Mouse (Mus musculus) limb, embryonic 12.5 days (tissue): ENCODE measurements around the gene Pde6b. TPM values are rescaled to one million over a fixed set of nuclear protein-coding genes. Genes with fewer than 3 reads are reported as not detected.

Source experiments
- ATAC-seq: fragments of 200-750 bp; cut with Nextera tagmentation; 2 replicates; pipeline ENCODE4 v1.8.0; 2017; ENCODE audit warnings: low read depth, moderate TSS enrichment; ENCODE audit not compliant: insufficient number of reproducible peaks, insufficient read depth, low FRiP score, low TSS enrichment
- H3K27ac ChIP-seq: fragments of 300-500 bp; sonication (generic); 2 replicates; pipeline ENCODE4 v1.5.1; 2016; ENCODE audit warnings: mild to moderate bottlenecking, moderate library complexity
- H3K27me3 ChIP-seq: fragments of 300-500 bp; sonication (generic); 2 replicates; pipeline ENCODE4 v1.6.1; 2016; ENCODE audit warnings: mild to moderate bottlenecking, moderate library complexity
- H3K36me3 ChIP-seq: fragments of 300-500 bp; sonication (generic); 2 replicates; pipeline ENCODE4 v1.6.1; 2016; ENCODE audit warnings: mild to moderate bottlenecking, moderate library complexity
- H3K4me1 ChIP-seq: fragments of 300-500 bp; sonication (generic); replicated peaks from 2 replicates; pipeline ENCODE4 v1.6.1; 2016
- H3K4me2 ChIP-seq: fragments of 300-500 bp; sonication (generic); 2 replicates; pipeline ENCODE4 v1.6.1; 2016; ENCODE audit warnings: mild to moderate bottlenecking, moderate library complexity
- H3K4me3 ChIP-seq: fragments of 300-500 bp; sonication (generic); replicated peaks from 2 replicates; pipeline ENCODE4 v1.5.1; 2016; ENCODE audit warnings: mild to moderate bottlenecking
- H3K9ac ChIP-seq: fragments of 300-500 bp; sonication (generic); replicated peaks from 2 replicates; pipeline ENCODE4 v1.6.1; 2016; ENCODE audit warnings: mild to moderate bottlenecking, moderate library complexity
- H3K9me3 ChIP-seq: fragments of 300-500 bp; sonication (generic); 2 replicates; pipeline ENCODE4 v1.6.1; 2016; ENCODE audit warnings: mild to moderate bottlenecking, moderate library complexity
- WGBS: fragments of 180-500 bp; shearing (Covaris S2); methylation state at CpG from one replicate; pipeline ENCODE4 v1.1.7; 2016; 5-methylcytosine and 5-hydroxymethylcytosine counted together
- polyA plus RNA-seq: library from polyadenylated mRNA; unstranded; fragments of >200 nt; fragmentation: Nextera tagmentation; extraction: Ambion mirVana; gene quantifications from 2 replicates; pipeline ENCODE4 v1.2.1, GENCODE M21; 2016

Pde6b gene
- polyA plus RNA-seq: 0.34 and 0.36 TPM in 2 replicates

- Histone ChIP-seq H3K4me1 (no peaks in the 10 kb centered on the region), H3K27ac (no peak within 1 kb of the TSS), H3K27me3 (peaks cover 5% of the 10 kb centered on the region), H3K9me3 (no peaks in the 10 kb centered on the region), H3K36me3 (no peaks in the 10 kb centered on the region), H3K4me2 (no peak within 1 kb of the TSS), H3K4me3 (no peak within 1 kb of the TSS), H3K9ac (no peak within 1 kb of the TSS)
- WGBS: 75% methylated on average over 7 of the region's 7 CpGs
- no peak for ATAC-seq
Observed at GRCm38 (mm10) chr5:108388201-108388600, at the start of gene Pde6b. Gene Pde6b (plus strand): TSS chr5:108388391.

GRCm38 (mm10) chr5:108343680-108344170, 44.5 kb upstream of the Pde6b start:
- Histone ChIP-seq H3K36me3 (peaks cover 37% of the 10 kb centered on the region), H3K4me1 (no peaks in the 10 kb centered on the region), H3K27ac (no peak overlapping the region), H3K4me2 (no peak overlapping the region), H3K27me3 (no peaks in the 10 kb centered on the region), H3K9ac (no peak overlapping the region), H3K4me3 (no peak overlapping the region), H3K9me3 (no peaks in the 10 kb centered on the region)
- 87% methylated on average over 4 of the region's 4 CpGs for WGBS
- no peak for ATAC-seq

GRCm38 (mm10) chr5:108345313-108346071, 42.7 kb upstream of the Pde6b start:
- Histone ChIP-seq H3K27ac (no peak overlapping the region), H3K9me3 (no peaks in the 10 kb centered on the region), H3K27me3 (no peaks in the 10 kb centered on the region), H3K36me3 (peaks cover 42% of the 10 kb centered on the region), H3K4me1 (no peaks in the 10 kb centered on the region), H3K4me2 (no peak overlapping the region), H3K4me3 (no peak overlapping the region), H3K9ac (no peak overlapping the region)
- ATAC-seq: no peak
- WGBS: 85% methylated on average over 10 of the region's 10 CpGs

- Histone ChIP-seq H3K4me3 (no peak overlapping the region), H3K27me3 (no peaks in the 10 kb centered on the region), H3K27ac (no peak overlapping the region), H3K36me3 (peaks cover 44% of the 10 kb centered on the region), H3K9ac (no peak overlapping the region), H3K9me3 (no peaks in the 10 kb centered on the region), H3K4me1 (no peaks in the 10 kb centered on the region), H3K4me2 (no peak overlapping the region)
- no peak for ATAC-seq
- WGBS: 68% methylated on average over 6 of the region's 6 CpGs
Observed at GRCm38 (mm10) chr5:108347843-108348242, 40.3 kb upstream of the Pde6b start.

GRCm38 (mm10) chr5:108349511-108350148, 38.6 kb upstream of the Pde6b start:
- ATAC-seq: no peak
- Histone ChIP-seq H3K4me3 (no peak overlapping the region), H3K4me2 (no peak overlapping the region), H3K27me3 (no peaks in the 10 kb centered on the region), H3K9me3 (no peaks in the 10 kb centered on the region), H3K36me3 (peaks cover 33% of the 10 kb centered on the region), H3K9ac (no peak overlapping the region), H3K4me1 (no peaks in the 10 kb centered on the region), H3K27ac (no peak overlapping the region)
- WGBS: 92% methylated on average over 9 of the region's 9 CpGs

- Histone ChIP-seq H3K36me3 (peaks cover 11% of the 10 kb centered on the region), H3K27ac (no peak overlapping the region), H3K4me1 (no peaks in the 10 kb centered on the region), H3K4me2 (no peak overlapping the region), H3K4me3 (no peak overlapping the region), H3K9me3 (no peaks in the 10 kb centered on the region), H3K9ac (no peak overlapping the region), H3K27me3 (no peaks in the 10 kb centered on the region)
- 82% methylated on average over 2 of the region's 2 CpGs for WGBS
- no peak for ATAC-seq
Observed at GRCm38 (mm10) chr5:108354056-108354455, 34.1 kb upstream of the Pde6b start.

- ATAC-seq: no peak
- Histone ChIP-seq H3K4me2 (no peak overlapping the region), H3K9me3 (no peaks in the 10 kb centered on the region), H3K27me3 (peaks cover 22% of the 10 kb centered on the region; the same call in 1 of the 2 replicates), H3K27ac (no peak overlapping the region), H3K4me3 (no peak overlapping the region), H3K4me1 (no peaks in the 10 kb centered on the region), H3K36me3 (no peaks in the 10 kb centered on the region), H3K9ac (no peak overlapping the region)
- 100% methylated on average over 1 of the region's 1 CpGs for WGBS
Observed at GRCm38 (mm10) chr5:108357862-108358261, 30.3 kb upstream of the Pde6b start.

GRCm38 (mm10) chr5:108359491-108359890, 28.7 kb upstream of the Pde6b start:
- Histone ChIP-seq H3K27ac (no peak overlapping the region), H3K4me1 (no peaks in the 10 kb centered on the region), H3K4me2 (no peak overlapping the region), H3K4me3 (no peak overlapping the region), H3K9me3 (no peaks in the 10 kb centered on the region), H3K27me3 (peaks cover 38% of the 10 kb centered on the region), H3K36me3 (no peaks in the 10 kb centered on the region), H3K9ac (no peak overlapping the region)
- WGBS: 86% methylated on average over 9 of the region's 9 CpGs
- ATAC-seq: no peak

- Histone ChIP-seq H3K4me3 (no peak overlapping the region), H3K9me3 (no peaks in the 10 kb centered on the region), H3K9ac (no peak overlapping the region), H3K4me1 (no peaks in the 10 kb centered on the region), H3K4me2 (no peak overlapping the region), H3K27ac (no peak overlapping the region), H3K36me3 (no peaks in the 10 kb centered on the region), H3K27me3 (peaks cover 45% of the 10 kb centered on the region)
- 85% methylated on average over 4 of the region's 4 CpGs for WGBS
- no peak for ATAC-seq
Observed at GRCm38 (mm10) chr5:108360211-108360610, 28.0 kb upstream of the Pde6b start.

- Histone ChIP-seq H3K4me2 (no peak overlapping the region), H3K27ac (no peak overlapping the region), H3K9ac (no peak overlapping the region), H3K4me3 (no peak overlapping the region), H3K4me1 (peaks cover 11% of the 10 kb centered on the region), H3K36me3 (no peaks in the 10 kb centered on the region), H3K9me3 (no peaks in the 10 kb centered on the region), H3K27me3 (peaks cover 65% of the 10 kb centered on the region)
- WGBS: 35% methylated on average over 3 of the region's 3 CpGs
- no peak for ATAC-seq
Observed at GRCm38 (mm10) chr5:108362330-108362729, 25.9 kb upstream of the Pde6b start.

GRCm38 (mm10) chr5:108366328-108366983, 21.7 kb upstream of the Pde6b start:
- Histone ChIP-seq H3K36me3 (no peaks in the 10 kb centered on the region), H3K27ac (no peak overlapping the region), H3K4me2 (peak overlapping the region; percentile 96), H3K27me3 (peaks cover 95% of the 10 kb centered on the region), H3K9me3 (no peaks in the 10 kb centered on the region), H3K9ac (0 out of 2 replicates have a peak overlapping the region, but pooled peaks have one; percentile 18), H3K4me3 (peak overlapping the region; percentile 55), H3K4me1 (peaks cover 29% of the 10 kb centered on the region)
- WGBS: 2% methylated on average over 60 of the region's 60 CpGs
- 0 out of 2 replicates have a peak, but pooled peaks have one; percentile 23 for ATAC-seq
